Mouse (Mus musculus): ENCODE data around the gene Gm21904. TPM values are rescaled to one million over a fixed set of nuclear protein-coding genes. Genes with fewer than 3 reads are reported as not detected.
"Not testable (repeated sequence)": the region's sequence is repeated elsewhere in the genome, so short reads cannot be mapped to it uniquely, and the experiment has no call there.

Gene Gm21904
- polyA plus RNA-seq (2015; fragmentation: Nextera tagmentation; extraction: Ambion mirVana): not detected in 2 replicates

DNA sequence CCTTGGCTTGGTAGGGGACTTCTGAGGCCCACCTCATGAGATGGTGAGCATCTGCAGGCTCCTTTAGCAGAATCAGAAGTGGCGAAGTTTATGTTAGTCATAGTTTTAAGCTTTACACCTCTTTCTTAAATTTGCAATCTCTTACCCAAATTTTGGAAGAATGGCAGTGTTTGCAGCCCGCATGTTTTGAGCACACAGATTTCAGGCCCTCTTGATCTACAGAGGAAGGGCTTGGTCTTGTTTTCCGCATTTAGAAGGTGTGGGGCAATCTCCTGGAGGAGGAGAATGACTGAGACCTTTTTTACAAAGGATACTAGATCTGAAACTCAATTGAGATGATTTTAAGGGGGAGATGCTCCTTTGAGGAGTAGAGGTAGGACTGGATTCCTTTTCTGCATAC, at the start of gene Gm21904:
TSS of gene Gm21904 (minus strand) at position 101 of the 400 bp plus-strand sequence.
- not testable (repeated sequence) for ATAC-seq (ENCODE audit: insufficient number of reproducible peaks, low FRiP score, low TSS enrichment, low read depth); H3K4me3 ChIP-seq (replicated peaks); H3K4me1 ChIP-seq; H3K9ac ChIP-seq; H3K27me3 ChIP-seq; H3K4me2 ChIP-seq (replicated peaks); H3K36me3 ChIP-seq; H3K9me3 ChIP-seq (replicated peaks); H3K27ac ChIP-seq (replicated peaks)
- no CpG with 5 or more reads among the region's 3 CpGs for WGBS

- H3K9ac ChIP-seq; H3K9me3 ChIP-seq (replicated peaks); ATAC-seq (ENCODE audit: insufficient number of reproducible peaks, low FRiP score, low TSS enrichment, low read depth); H3K36me3 ChIP-seq; H3K27ac ChIP-seq (replicated peaks); H3K4me3 ChIP-seq (replicated peaks); H3K4me1 ChIP-seq; H3K4me2 ChIP-seq (replicated peaks); H3K27me3 ChIP-seq: not testable (repeated sequence)
Observed at GRCm38 (mm10) chrY:17874441-17874840, 28.4 kb upstream of the Gm21904 start, which contains the start of the genes Gm20772 and Gm20831. Gene Gm20772 (plus strand): TSS chrY:17874741. Gene Gm20831 (plus strand): TSS chrY:17874741.

Other genes starting within 250 kb of the Gm21904 start
- gene Gm20772, start 28.5 kb upstream of the Gm21904 start, polyA plus RNA-seq (2015; fragmentation: Nextera tagmentation; extraction: Ambion mirVana): not detected in 2 replicates
- gene Gm20831, start 28.5 kb upstream of the Gm21904 start, polyA plus RNA-seq (2015; fragmentation: Nextera tagmentation; extraction: Ambion mirVana): not detected in 2 replicates
- not detected in 2 replicates for gene Srsy, start 91.1 kb upstream of the Gm21904 start, polyA plus RNA-seq (2015; fragmentation: Nextera tagmentation; extraction: Ambion mirVana)
- gene Gm21764, start 215.5 kb upstream of the Gm21904 start, polyA plus RNA-seq (2015; fragmentation: Nextera tagmentation; extraction: Ambion mirVana): not detected in 2 replicates
- gene Ssty1, start 242.8 kb upstream of the Gm21904 start, polyA plus RNA-seq (2015; fragmentation: Nextera tagmentation; extraction: Ambion mirVana): not detected in 2 replicates